Mouse (Mus musculus) neural tube, embryonic 14.5 days (tissue): ENCODE measurements around the gene Nadk2. TPM values are rescaled to one million over a fixed set of nuclear protein-coding genes. Genes with fewer than 3 reads are reported as not detected.

Experiments used
- ATAC-seq: fragments of 200-750 bp; cut with Nextera tagmentation; 2 replicates; pipeline ENCODE4 v1.8.0; 2017; ENCODE audit warnings: low read depth, mild to moderate bottlenecking, moderate TSS enrichment, moderate library complexity
- H3K27ac ChIP-seq: fragments of 300-500 bp; sonication (generic); 2 replicates; pipeline ENCODE4 v1.5.1; 2014; ENCODE audit warnings: low read depth, mild to moderate bottlenecking, control low read depth, low read length, moderate library complexity, mixed read lengths
- H3K27me3 ChIP-seq: fragments of 300-500 bp; sonication (generic); 2 replicates; pipeline ENCODE4 v1.6.1; 2014; ENCODE audit warnings: low read length; ENCODE audit not compliant: control insufficient read depth, insufficient read depth
- H3K36me3 ChIP-seq: fragments of 300-500 bp; sonication (generic); 2 replicates; pipeline ENCODE4 v1.6.1; 2014; ENCODE audit warnings: low read length, mixed read lengths; ENCODE audit not compliant: control insufficient read depth, insufficient read depth
- H3K4me1 ChIP-seq: fragments of 300-500 bp; sonication (generic); 2 replicates; pipeline ENCODE4 v1.6.1; 2014; ENCODE audit warnings: low read length; ENCODE audit not compliant: control insufficient read depth, insufficient read depth
- H3K4me2 ChIP-seq: fragments of 300-500 bp; sonication (generic); 2 replicates; pipeline ENCODE4 v1.6.1; 2014; ENCODE audit warnings: mild to moderate bottlenecking, low read depth, low read length, control low read depth
- H3K4me3 ChIP-seq: fragments of 300-500 bp; sonication (generic); 2 replicates; pipeline ENCODE4 v1.5.1; 2014; ENCODE audit warnings: low read depth, low read length, control low read depth, mixed read lengths
- H3K9ac ChIP-seq: fragments of 300-500 bp; sonication (generic); replicated peaks from 2 replicates; pipeline ENCODE4 v1.6.1; 2014; ENCODE audit warnings: low read depth, mild to moderate bottlenecking, control low read depth, low read length, mixed read lengths
- H3K9me3 ChIP-seq: fragments of 300-500 bp; sonication (generic); 2 replicates; pipeline ENCODE4 v1.6.1; 2016; ENCODE audit warnings: low read length; ENCODE audit not compliant: control insufficient read depth
- WGBS: fragments of 180-500 bp; shearing (Covaris S2); extraction: QIAGEN DNeasy Blood & Tissue Kit; methylation state at CpG from one replicate; pipeline ENCODE4 v1.1.7; 2014; 5-methylcytosine and 5-hydroxymethylcytosine counted together
- polyA plus RNA-seq: library from polyadenylated mRNA; unstranded; fragments of >200 nt; fragmentation: Nextera tagmentation; extraction: Ambion mirVana; gene quantifications from 2 replicates; pipeline ENCODE4 v1.2.1, GENCODE M21; 2014

Nadk2 gene
- polyA plus RNA-seq, 1 experiment from 2014 or later = 37.6 TPM

GRCm38 (mm10) chr15:9082753-9083152, 11.7 kb downstream of the Nadk2 start:
- WGBS = 91% methylated on average over 9 of the region's 9 CpGs

GRCm38 (mm10) chr15:9086813-9087212, 15.8 kb downstream of the Nadk2 start:
- no peak for ATAC-seq
- Histone ChIP-seq H3K9me3 (no peaks in the 10 kb centered on the region), H3K4me3 (no peak overlapping the region), H3K4me2 (no peak overlapping the region), H3K27ac (no peak overlapping the region), H3K27me3 (no peaks in the 10 kb centered on the region), H3K9ac (no peak overlapping the region), H3K36me3 (peaks cover 10% of the 10 kb centered on the region; the same call in 1 of the 2 replicates), H3K4me1 (no peaks in the 10 kb centered on the region)
- 77% methylated on average over 11 of the region's 11 CpGs for WGBS

More at GRCm38 (mm10) chr15:9082753-9083152, 11.7 kb downstream of the Nadk2 start:
- ATAC-seq = no peak
- H3K36me3 ChIP-seq = peaks cover 10% of the 10 kb centered on the region; the same call in 1 of the 2 replicates
- H3K4me3 ChIP-seq = no peak overlapping the region
- H3K27me3 ChIP-seq = no peaks in the 10 kb centered on the region
- no peaks in the 10 kb centered on the region for H3K9me3 ChIP-seq
- no peak overlapping the region for H3K27ac ChIP-seq
- H3K4me2 ChIP-seq = no peak overlapping the region
- no peak overlapping the region for H3K9ac ChIP-seq
- H3K4me1 ChIP-seq = no peaks in the 10 kb centered on the region

DNA sequence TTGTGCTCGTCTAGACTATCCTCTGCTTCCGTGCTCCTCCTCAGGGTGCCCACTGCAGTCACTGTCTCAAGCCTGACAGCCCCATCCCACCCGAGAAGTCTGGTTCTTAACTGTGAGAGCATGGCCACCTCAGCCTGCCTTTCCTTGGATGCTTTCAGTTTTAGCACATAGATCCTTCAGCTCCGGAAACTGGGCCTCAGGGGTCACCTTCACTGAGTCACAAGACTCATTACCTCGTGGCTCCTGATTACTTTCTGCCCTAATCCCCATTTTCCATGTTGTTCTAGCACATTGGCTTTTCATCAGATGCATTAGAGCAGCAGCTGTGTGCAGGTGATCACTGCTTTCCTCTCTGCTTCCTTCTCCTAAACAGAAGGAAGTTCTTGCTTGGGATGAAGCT, 16.4 kb downstream of the Nadk2 start:
- no peak overlapping the region for H3K4me2 ChIP-seq
- no peaks in the 10 kb centered on the region for H3K27me3 ChIP-seq
- no peak overlapping the region for H3K9ac ChIP-seq
- no peaks in the 10 kb centered on the region for H3K4me1 ChIP-seq
- no peak overlapping the region for H3K27ac ChIP-seq
- peaks cover 10% of the 10 kb centered on the region; the same call in 1 of the 2 replicates for H3K36me3 ChIP-seq
- 88% methylated on average over 5 of the region's 5 CpGs for WGBS
- ATAC-seq = no peak
- H3K9me3 ChIP-seq = no peaks in the 10 kb centered on the region
- H3K4me3 ChIP-seq = no peak overlapping the region

DNA sequence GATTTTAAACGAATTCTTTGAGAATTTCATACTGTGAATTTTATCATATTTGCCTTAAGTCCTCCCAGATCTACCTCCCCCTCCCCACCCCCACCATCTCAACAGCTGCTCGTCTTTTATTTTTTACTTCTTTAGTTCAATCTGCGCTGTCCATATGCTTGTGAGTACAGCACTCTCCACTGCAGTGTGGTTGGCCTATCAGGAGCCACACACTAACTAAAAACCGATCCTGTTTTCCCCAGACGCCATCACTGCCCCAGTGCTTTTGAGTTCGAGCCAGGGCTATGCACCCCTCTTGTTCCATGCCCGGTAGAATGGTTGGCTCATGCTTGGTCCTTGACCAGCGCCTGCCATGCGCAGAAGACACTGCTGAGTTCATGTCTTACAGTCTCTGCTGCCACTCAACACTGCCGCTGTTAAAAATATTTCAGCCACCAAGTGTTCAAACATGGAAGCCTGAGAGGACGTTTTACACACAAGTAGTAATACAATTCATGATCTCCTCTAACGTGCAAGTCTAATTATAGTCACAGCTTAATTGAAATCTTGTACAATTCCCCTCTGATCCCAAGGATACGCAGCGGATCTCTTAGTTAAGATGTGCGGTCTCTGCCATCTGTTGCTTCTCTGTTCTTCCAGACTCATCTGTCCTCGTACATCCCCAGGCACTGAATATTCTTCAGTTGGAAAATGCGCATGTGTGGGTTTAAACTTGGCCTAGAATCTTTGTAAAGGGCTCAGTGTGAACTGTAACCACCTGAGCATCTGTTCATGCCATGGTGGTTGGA, 17.0 kb downstream of the Nadk2 start:
- H3K27me3 ChIP-seq = no peaks in the 10 kb centered on the region
- H3K4me2 ChIP-seq = no peak overlapping the region
- no peaks in the 10 kb centered on the region for H3K4me1 ChIP-seq
- WGBS = 87% methylated on average over 17 of the region's 17 CpGs
- no peak overlapping the region for H3K9ac ChIP-seq
- H3K27ac ChIP-seq = no peak overlapping the region
- no peak for ATAC-seq
- no peaks in the 10 kb centered on the region for H3K9me3 ChIP-seq
- no peak overlapping the region for H3K4me3 ChIP-seq
- H3K36me3 ChIP-seq = peaks cover 13% of the 10 kb centered on the region; the same call in 1 of the 2 replicates

GRCm38 (mm10) chr15:9088683-9089072, 17.6 kb downstream of the Nadk2 start:
- WGBS = 66% methylated on average over 8 of the region's 8 CpGs

DNA sequence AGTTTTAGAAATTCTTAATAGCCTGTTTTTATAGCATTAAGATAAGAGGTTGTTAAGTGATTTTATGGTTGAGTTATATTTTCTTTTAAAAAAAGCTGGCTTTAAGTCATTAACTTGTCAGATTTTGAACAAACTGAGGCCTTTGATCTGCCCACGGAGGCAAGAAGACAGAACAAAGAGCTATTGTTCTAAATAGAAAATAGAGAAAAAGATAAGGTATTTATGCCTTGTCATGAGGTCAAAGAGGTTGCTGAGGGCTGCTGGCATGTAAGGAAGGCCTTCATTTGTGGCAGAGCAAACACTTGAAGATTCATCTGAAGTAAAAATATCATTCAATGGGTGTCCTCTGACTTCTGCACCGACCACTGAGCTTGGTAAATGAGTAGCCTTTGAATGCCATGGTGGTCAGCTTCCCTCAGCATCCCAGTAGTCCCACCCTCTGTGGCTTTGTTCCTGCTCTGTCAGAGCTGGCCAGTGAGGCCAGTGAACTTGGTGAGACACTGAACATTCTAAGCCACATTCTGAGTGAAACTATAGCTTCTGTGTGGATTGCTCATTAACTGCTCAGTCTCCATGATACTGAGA, 18.2 kb downstream of the Nadk2 start:
- Histone ChIP-seq H3K27ac (no peak overlapping the region), H3K9ac (no peak overlapping the region), H3K4me1 (no peaks in the 10 kb centered on the region), H3K9me3 (no peaks in the 10 kb centered on the region), H3K36me3 (peaks cover 13% of the 10 kb centered on the region; the same call in 1 of the 2 replicates), H3K4me3 (no peak overlapping the region), H3K4me2 (no peak overlapping the region), H3K27me3 (no peaks in the 10 kb centered on the region)
- 5% methylated on average over 2 of the region's 2 CpGs for WGBS
- no peak for ATAC-seq

More at GRCm38 (mm10) chr15:9088683-9089072, 17.6 kb downstream of the Nadk2 start:
- Histone ChIP-seq H3K27me3 (no peaks in the 10 kb centered on the region), H3K36me3 (peaks cover 13% of the 10 kb centered on the region; the same call in 1 of the 2 replicates), H3K4me2 (no peak overlapping the region), H3K4me1 (no peaks in the 10 kb centered on the region), H3K4me3 (no peak overlapping the region), H3K9me3 (no peaks in the 10 kb centered on the region), H3K9ac (no peak overlapping the region), H3K27ac (no peak overlapping the region)
- ATAC-seq = no peak

- H3K9ac ChIP-seq = no peak overlapping the region
- H3K27me3 ChIP-seq = no peaks in the 10 kb centered on the region
- WGBS = 97% methylated on average over 5 of the region's 5 CpGs
- no peak overlapping the region for H3K4me3 ChIP-seq
- H3K27ac ChIP-seq = no peak overlapping the region
- ATAC-seq = no peak
- no peaks in the 10 kb centered on the region for H3K4me1 ChIP-seq
- H3K36me3 ChIP-seq = peaks cover 16% of the 10 kb centered on the region; the same call in 1 of the 2 replicates
- H3K4me2 ChIP-seq = no peak overlapping the region
- H3K9me3 ChIP-seq = no peaks in the 10 kb centered on the region
Observed at GRCm38 (mm10) chr15:9090662-9091061, 19.6 kb downstream of the Nadk2 start.

DNA sequence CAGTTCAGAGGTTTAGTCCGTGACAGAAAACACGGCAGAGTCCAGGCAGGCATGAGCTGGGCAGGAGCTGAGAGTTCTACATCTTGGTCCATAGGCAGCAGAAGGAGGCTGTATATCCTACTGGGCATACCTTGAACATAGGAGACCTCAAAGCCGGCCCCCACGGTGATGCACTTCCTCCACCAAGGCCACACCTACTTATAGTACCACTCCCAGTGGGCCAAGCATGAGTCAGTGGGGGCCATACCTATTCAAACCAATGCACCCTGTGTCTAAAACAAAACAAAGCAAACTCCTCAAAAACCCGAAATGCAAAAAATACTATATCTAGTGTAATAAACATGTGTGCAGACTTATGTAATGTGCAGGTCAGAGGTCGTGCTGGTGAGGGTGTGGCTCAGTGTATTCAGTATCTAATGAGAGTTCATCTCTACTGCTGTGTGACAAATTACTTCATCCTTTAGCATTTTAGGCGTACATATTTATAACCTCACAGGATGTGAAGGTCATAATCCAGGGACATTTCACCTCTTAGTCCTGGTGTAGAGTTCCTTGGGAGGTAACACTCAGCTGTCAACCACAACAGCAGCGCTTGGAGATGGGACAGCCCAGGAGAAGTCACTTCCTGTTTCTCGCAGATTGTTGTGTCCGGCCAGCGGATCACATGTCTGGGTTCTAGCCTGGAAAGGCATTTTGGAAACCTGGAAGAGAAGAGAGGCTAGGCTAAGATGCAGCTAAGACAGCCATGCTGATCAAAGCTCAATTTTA, 22.7 kb downstream of the Nadk2 start:
- H3K9me3 ChIP-seq = no peaks in the 10 kb centered on the region
- no peaks in the 10 kb centered on the region for H3K4me1 ChIP-seq
- H3K27ac ChIP-seq = no peak overlapping the region
- H3K36me3 ChIP-seq = peaks cover 9% of the 10 kb centered on the region; the same call in 1 of the 2 replicates
- no peaks in the 10 kb centered on the region for H3K27me3 ChIP-seq
- no peak overlapping the region for H3K9ac ChIP-seq
- peak; percentile 8; the same call in 1 of the 2 replicates for ATAC-seq
- H3K4me3 ChIP-seq = no peak overlapping the region
- whole genome bisulfite sequencing = 80% methylated on average over 11 of the region's 11 CpGs
- H3K4me2 ChIP-seq = no peak overlapping the region
